Mouse (Mus musculus) midbrain, embryonic 14.5 days (tissue): ENCODE data around the gene Fbxo46. TPM values are rescaled to one million over a fixed set of nuclear protein-coding genes. Genes with fewer than 3 reads are reported as not detected.

Experiments used
- ATAC-seq: fragments of 200-750 bp; cut with Nextera tagmentation; 2 replicates; pipeline ENCODE4 v1.8.0; 2017; ENCODE audit warnings: moderate number of reproducible peaks, moderate library complexity; ENCODE audit not compliant: low FRiP score, low TSS enrichment
- DNase-seq: peaks from one replicate; pipeline ENCODE4 v3.0.0-alpha.2; 2015
- H3K27ac ChIP-seq: fragments of 300-500 bp; sonication (generic); replicated peaks from 2 replicates; pipeline ENCODE4 v1.5.1; 2014; ENCODE audit warnings: mild to moderate bottlenecking, low read depth, low read length, moderate library complexity
- H3K27me3 ChIP-seq: fragments of 300-500 bp; sonication (generic); 2 replicates; pipeline ENCODE4 v1.6.1; 2014; ENCODE audit warnings: low read length, control low read depth, mixed read lengths; ENCODE audit not compliant: control insufficient read depth, insufficient read depth
- H3K36me3 ChIP-seq: fragments of 300-500 bp; sonication (generic); 2 replicates; pipeline ENCODE4 v1.6.1; 2014; ENCODE audit warnings: low read length, control low read depth; ENCODE audit not compliant: control insufficient read depth, insufficient read depth
- H3K4me1 ChIP-seq: fragments of 300-500 bp; sonication (generic); 2 replicates; pipeline ENCODE4 v1.6.1; 2014; ENCODE audit warnings: mild to moderate bottlenecking, antibody characterized with exemption, low read length, control low read depth; ENCODE audit not compliant: control insufficient read depth, insufficient read depth
- H3K4me2 ChIP-seq: fragments of 300-500 bp; sonication (generic); 2 replicates; pipeline ENCODE4 v1.6.1; 2014; ENCODE audit warnings: mild to moderate bottlenecking, low read length, moderate library complexity
- H3K4me3 ChIP-seq: fragments of 300-500 bp; sonication (generic); replicated peaks from 2 replicates; pipeline ENCODE4 v1.5.1; 2014; ENCODE audit warnings: low read depth, low read length
- H3K9ac ChIP-seq: fragments of 300-500 bp; sonication (generic); replicated peaks from 2 replicates; pipeline ENCODE4 v1.6.1; 2014; ENCODE audit warnings: mild to moderate bottlenecking, low read length, moderate library complexity
- H3K9me3 ChIP-seq: fragments of 300-500 bp; sonication (generic); 2 replicates; pipeline ENCODE4 v1.6.1; 2016; ENCODE audit warnings: low read length, control low read depth, mixed read lengths; ENCODE audit not compliant: control insufficient read depth
- WGBS: fragments of 180-500 bp; shearing (Covaris S2); extraction: QIAGEN DNeasy Blood & Tissue Kit; methylation state at CpG from one replicate; pipeline ENCODE4 v1.1.7; 2014; 5-methylcytosine and 5-hydroxymethylcytosine counted together
- microRNA counts: library from miRNA; unstranded; fragments of <30 nt; microRNA quantifications from one replicate; lab custom pipeline; 2016
- microRNA-seq: library from miRNA; unstranded; fragments of <30 nt; microRNA quantifications from one replicate; pipeline ENCODE4, GENCODE M21; 2016
- polyA plus RNA-seq: library from polyadenylated mRNA; unstranded; fragments of >200 nt; fragmentation: Nextera tagmentation; extraction: Ambion mirVana; gene quantifications from 2 replicates; pipeline ENCODE4 v1.2.1, GENCODE M21; 2014

Gene Fbxo46
- polyA plus RNA-seq, 1 experiment from 2014 or later, result 13.8 TPM

- Histone ChIP-seq H3K4me2 (peak overlapping the region; percentile 48), H3K36me3 (peaks cover 26% of the 10 kb centered on the region), H3K27ac (no peak overlapping the region), H3K27me3 (peaks cover 28% of the 10 kb centered on the region; the same call in 1 of the 2 replicates), H3K4me3 (peak overlapping the region; percentile 28), H3K9ac (peak overlapping the region; percentile 30; the same call in 1 of the 2 replicates), H3K4me1 (peaks cover 28% of the 10 kb centered on the region), H3K9me3 (0 out of 2 replicates have a peak, but pooled peaks cover 3% of the 10 kb centered on the region)
- WGBS, result 2% methylated on average over 27 of the region's 27 CpGs
- DNase-seq (no peak), ATAC-seq (no peak)
Measured at GRCm38 (mm10) chr7:19180862-19181429, 61.3 kb downstream of the Fbxo46 start.

GRCm38 (mm10) chr7:19184250-19184649 is 64.6 kb downstream of the Fbxo46 start:
- Histone ChIP-seq H3K27me3 (peaks cover 9% of the 10 kb centered on the region; the same call in 1 of the 2 replicates), H3K9me3 (no peaks in the 10 kb centered on the region), H3K27ac (peak overlapping the region; percentile 37; the same call in 1 of the 2 replicates), H3K4me3 (no peak overlapping the region), H3K4me2 (no peak overlapping the region), H3K4me1 (peaks cover 7% of the 10 kb centered on the region), H3K9ac (no peak overlapping the region), H3K36me3 (peaks cover 43% of the 10 kb centered on the region)
- WGBS, result 77% methylated on average over 2 of the region's 2 CpGs
- ATAC-seq (no peak), DNase-seq (no peak)

DNA sequence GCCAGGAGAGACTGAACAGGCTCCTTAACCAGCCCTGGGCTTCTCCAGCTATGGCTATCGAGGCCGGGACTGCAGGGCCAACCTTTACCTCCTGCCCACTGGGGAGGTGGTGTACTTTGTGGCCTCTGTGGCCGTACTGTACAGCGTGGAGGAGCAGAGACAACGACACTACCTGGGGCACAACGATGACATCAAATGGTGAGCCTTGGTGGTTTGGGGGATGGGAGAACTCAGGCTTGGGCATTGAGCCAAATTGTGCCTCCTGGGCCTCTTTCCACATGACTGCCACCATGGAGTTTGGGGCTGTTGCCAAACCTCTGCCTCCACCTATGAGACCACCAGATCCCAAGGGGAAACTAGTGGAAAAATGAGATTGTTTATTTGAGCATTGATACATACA is 65.1 kb downstream of the Fbxo46 start:
- Histone ChIP-seq H3K9ac (no peak overlapping the region), H3K4me3 (no peak overlapping the region), H3K4me1 (peaks cover 4% of the 10 kb centered on the region; the same call in 1 of the 2 replicates), H3K27ac (peak overlapping the region; percentile 37; the same call in 1 of the 2 replicates), H3K36me3 (peaks cover 41% of the 10 kb centered on the region), H3K27me3 (peaks cover 6% of the 10 kb centered on the region; the same call in 1 of the 2 replicates), H3K4me2 (no peak overlapping the region), H3K9me3 (no peaks in the 10 kb centered on the region)
- ATAC-seq, result no peak
- DNase-seq, result peak; percentile 71
- 60% methylated on average over 6 of the region's 6 CpGs for WGBS

MicroRNAs encoded within 50 kb of the gene (microRNA counts, 519-probe panel; counts per million panel counts)
- not detected for microRNA mmu-miR-330 (lab: Ali Mortazavi, UCI)

Small RNA genes lying within 50 kb of the gene (microRNA-seq; reads per million reads assigned to microRNA genes)
- 0.44 reads per million for gene Mir3100
- gene Mir330, result 663 reads per million, percentile 77 among the genes with 10 or more reads in this experiment

Other genes with a start within 250 kb of the Fbxo46 start
- 18.9 and 20.7 TPM in 2 replicates for gene Pglyrp1, start 248.5 kb upstream of the Fbxo46 start, polyA plus RNA-seq
- 16.1 and 18.5 TPM in 2 replicates for gene Ccdc61, start 209.4 kb upstream of the Fbxo46 start, polyA plus RNA-seq
- gene Nova2, start 194.0 kb upstream of the Fbxo46 start, polyA plus RNA-seq, result 18.6 and 20.7 TPM in 2 replicates
- gene Nanos2, start 132.5 kb upstream of the Fbxo46 start, polyA plus RNA-seq, result 0.58 and 0.86 TPM in 2 replicates
- 4.2 and 4.8 TPM in 2 replicates for gene Mypop, start 128.6 kb upstream of the Fbxo46 start, polyA plus RNA-seq
- gene Irf2bp1, start 115.8 kb upstream of the Fbxo46 start, polyA plus RNA-seq, result 30.8 and 34.2 TPM in 2 replicates
- not detected in 2 replicates for gene Foxa3, start 96.3 kb upstream of the Fbxo46 start, polyA plus RNA-seq
- gene Sympk, start 95.5 kb upstream of the Fbxo46 start, polyA plus RNA-seq, result 18.1 and 28.1 TPM in 2 replicates
- gene Rsph6a, start 65.2 kb upstream of the Fbxo46 start, polyA plus RNA-seq, result 0.12 and 0.21 TPM in 2 replicates
- 33.2 and 39.2 TPM in 2 replicates for gene Dmwd, start 43.6 kb upstream of the Fbxo46 start, polyA plus RNA-seq
- gene Dmpk, start 36.0 kb upstream of the Fbxo46 start, polyA plus RNA-seq, result 9.8 and 13.2 TPM in 2 replicates
- 1.5 and 2.5 TPM in 2 replicates for gene Six5, start 25.3 kb upstream of the Fbxo46 start, polyA plus RNA-seq
- 5.2 and 5.8 TPM in 2 replicates for gene Gm4969, start 1.5 kb upstream of the Fbxo46 start, polyA plus RNA-seq
- gene Qpctl, start 29.4 kb downstream of the Fbxo46 start, polyA plus RNA-seq, result 18.5 and 20.0 TPM in 2 replicates
- gene Snrpd2, start 29.9 kb downstream of the Fbxo46 start, polyA plus RNA-seq, result 112 and 130 TPM in 2 replicates
- 2.6 and 3.1 TPM in 2 replicates for gene Gipr, start 46.3 kb downstream of the Fbxo46 start, polyA plus RNA-seq
- 2.6 and 9.3 TPM in 2 replicates for gene Eml2, start 56.6 kb downstream of the Fbxo46 start, polyA plus RNA-seq
- gene Gpr4, start 92.7 kb downstream of the Fbxo46 start, polyA plus RNA-seq, result 1.8 and 2.5 TPM in 2 replicates
- 33.2 and 35.0 TPM in 2 replicates for gene Opa3, start 108.5 kb downstream of the Fbxo46 start, polyA plus RNA-seq
- gene Vasp, start 152.0 kb downstream of the Fbxo46 start, polyA plus RNA-seq, result 28.9 and 29.1 TPM in 2 replicates
- gene Ppm1n, start 160.2 kb downstream of the Fbxo46 start, polyA plus RNA-seq, result 0.62 and 1.2 TPM in 2 replicates
- 100.0 and 101 TPM in 2 replicates for gene Rtn2, start 162.8 kb downstream of the Fbxo46 start, polyA plus RNA-seq
- not detected in 2 replicates for gene Fosb, start 190.2 kb downstream of the Fbxo46 start, polyA plus RNA-seq
- 78.9 and 97.7 TPM in 2 replicates for gene Ercc1, start 224.9 kb downstream of the Fbxo46 start, polyA plus RNA-seq
- 16.4 and 18.9 TPM in 2 replicates for gene Cd3eap, start 239.6 kb downstream of the Fbxo46 start, polyA plus RNA-seq
- gene Ppp1r13l, start 239.9 kb downstream of the Fbxo46 start, polyA plus RNA-seq, result 1.6 and 1.9 TPM in 2 replicates